Mouse (Mus musculus) kidney, adult 8-10 months (tissue): ENCODE data around the gene Ebpl.
"Not testable (repeated sequence)": the region's sequence is repeated elsewhere in the genome, so short reads cannot be mapped to it uniquely, and the experiment has no call there.

Experiments used
- DNase-seq, 2 experiments: peaks; one replicate each; pipeline ENCODE4 v3.0.0; 2022

The Ebpl gene

DNA sequence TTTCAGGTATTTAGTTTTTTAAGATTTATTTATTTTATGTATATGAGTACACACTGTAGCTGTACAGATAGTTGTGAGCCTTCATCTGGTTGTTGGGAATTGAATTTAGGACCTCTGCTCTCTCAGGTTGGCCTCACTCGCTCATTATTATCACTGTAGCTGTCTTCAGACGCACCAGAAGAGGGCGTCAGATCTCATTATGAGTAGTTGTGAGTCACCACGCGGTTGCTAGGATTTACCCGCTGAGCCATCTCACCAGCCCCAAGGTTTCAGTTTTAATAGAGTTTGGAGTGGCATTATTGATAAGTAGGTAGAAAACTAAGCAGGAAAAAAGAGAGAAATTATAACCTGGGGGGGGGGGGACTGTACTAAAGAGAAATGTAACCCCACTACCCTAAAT is 33.2 kb downstream of the Ebpl start:
- not testable (repeated sequence) for DNase-seq

DNA sequence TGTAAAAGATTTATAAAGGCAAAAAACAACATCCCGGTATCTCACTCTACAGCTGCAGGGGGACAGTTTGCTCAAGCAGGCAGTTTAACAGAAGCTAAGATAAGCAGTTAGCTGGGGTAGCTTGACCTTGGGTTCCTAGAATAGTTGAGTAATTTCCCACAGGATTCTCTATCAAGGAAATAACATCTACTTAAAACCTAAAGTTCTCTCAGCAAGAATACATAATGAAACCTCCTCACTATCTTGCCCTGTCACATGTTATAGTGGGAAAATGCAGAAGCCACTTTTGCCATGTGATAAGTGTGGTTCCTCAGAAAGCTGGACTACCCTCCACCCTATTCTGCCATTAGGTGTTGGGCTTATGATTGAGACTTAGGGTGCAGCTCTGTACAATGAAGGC is 37.5 kb downstream of the Ebpl start:
- DNase-seq = no peak

DNA sequence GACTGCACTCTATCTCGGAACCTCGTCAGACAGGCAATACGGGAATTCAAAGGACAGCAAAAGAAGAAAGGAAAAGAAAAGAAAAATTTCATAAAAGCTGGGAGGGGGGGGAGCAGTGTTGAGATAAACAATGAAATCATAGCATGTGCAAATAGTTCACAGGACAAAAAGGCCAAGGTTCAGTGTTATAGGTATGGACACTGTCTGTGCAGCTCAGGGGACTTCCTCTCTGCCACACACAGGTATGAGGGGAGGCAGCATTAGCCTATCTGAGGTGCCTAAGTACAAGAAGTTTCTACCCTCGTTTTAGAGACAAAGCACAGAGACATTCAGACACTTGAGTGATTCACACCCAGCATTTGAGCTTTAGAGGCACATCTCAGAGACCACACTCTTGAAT is 39.0 kb downstream of the Ebpl start:
- no peak for DNase-seq

DNA sequence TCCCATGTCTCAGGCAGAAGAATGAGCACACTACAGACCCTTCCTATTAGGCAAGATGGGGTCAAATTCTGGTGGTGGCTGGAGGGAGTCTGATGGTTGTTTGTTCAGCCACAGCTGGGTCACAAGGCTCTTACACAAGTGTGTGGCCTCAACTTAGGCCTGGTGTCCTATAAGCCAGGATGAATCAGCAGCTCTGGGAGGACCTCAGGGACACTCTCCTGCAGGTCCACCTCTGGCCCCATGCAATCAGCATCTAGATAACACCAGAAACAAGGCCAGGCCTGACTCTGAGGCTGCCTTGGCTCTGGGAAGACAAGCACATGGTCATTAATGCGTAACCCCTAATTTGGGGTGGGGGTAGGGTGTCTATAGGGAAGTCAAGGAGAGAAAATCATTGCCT is 39.5 kb downstream of the Ebpl start:
- no peak for DNase-seq

DNA sequence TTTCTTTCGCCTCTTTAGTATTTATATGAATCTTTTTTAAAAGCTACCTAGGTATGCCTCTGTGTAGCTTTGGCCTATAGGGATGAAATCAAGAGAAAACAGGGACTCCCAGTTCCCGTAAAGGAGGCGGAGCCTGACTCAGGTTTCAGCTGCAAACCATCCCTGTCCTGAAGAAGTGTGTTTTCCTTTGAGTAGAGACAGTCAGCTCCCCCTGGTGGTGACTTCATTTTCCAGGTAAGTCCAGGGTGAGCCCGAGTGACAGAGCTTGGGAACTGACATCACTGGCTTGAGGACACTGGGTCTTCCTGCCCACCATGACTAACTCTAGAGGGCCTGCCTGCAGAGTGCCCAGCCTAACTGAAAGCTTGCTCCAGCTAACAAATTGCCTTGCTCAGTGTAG is 43.4 kb downstream of the Ebpl start:
- peak; percentile 33 to 64 for DNase-seq

DNA sequence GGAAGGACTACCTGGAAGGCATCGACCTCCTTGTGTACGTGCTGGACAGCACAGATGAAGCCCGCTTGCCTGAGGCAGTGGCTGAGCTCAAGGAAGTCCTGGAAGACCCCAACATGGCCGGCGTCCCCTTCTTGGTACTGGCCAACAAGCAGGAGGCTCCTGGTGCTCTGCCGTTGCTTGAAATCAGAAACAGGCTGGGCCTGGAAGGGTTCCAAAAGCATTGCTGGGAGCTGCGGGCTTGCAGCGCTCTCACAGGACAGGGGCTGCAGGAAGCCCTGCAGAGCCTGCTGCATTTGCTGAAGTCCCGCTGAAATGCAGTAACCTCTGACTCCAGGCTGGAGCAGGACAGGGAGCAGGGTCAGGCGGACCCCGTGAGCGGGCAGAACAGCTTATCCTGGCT is 49.3 kb downstream of the Ebpl start:
- DNase-seq = no peak

DNA sequence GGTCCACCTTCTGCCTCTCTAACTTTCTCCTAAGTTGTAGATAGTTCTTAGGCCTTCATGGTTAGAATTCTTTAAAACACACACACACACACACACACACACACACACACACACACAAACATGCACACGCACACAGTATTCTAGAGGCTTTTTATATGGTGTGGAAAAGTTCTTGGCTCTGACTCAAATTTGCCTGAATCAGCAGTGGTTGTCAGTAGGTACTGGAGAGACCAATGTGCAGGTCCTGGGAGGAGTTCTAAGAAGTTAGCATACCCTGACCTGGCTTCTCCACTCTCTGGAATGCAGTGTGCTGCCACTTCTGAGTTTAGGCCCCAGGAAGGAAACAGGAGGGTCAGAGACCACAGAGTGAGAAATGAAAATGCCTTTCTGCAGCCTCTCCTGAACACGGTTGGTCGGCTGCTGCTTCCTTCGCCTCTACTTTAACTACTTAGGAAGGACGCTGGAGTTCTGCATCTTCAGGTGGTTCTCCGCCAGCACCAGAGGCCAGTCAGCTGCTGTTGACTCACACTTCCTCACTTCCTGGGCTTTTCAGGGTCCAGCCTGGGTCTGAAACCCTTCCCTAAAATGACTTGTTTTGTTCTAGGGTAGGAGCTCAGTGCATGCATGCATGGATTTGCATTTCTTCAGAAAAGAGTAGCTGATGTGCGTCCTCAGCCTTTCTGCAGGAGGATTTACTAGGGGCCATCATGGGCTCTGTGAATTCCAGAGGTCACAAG is 50.0 kb downstream of the Ebpl start:
- no peak for DNase-seq

DNA sequence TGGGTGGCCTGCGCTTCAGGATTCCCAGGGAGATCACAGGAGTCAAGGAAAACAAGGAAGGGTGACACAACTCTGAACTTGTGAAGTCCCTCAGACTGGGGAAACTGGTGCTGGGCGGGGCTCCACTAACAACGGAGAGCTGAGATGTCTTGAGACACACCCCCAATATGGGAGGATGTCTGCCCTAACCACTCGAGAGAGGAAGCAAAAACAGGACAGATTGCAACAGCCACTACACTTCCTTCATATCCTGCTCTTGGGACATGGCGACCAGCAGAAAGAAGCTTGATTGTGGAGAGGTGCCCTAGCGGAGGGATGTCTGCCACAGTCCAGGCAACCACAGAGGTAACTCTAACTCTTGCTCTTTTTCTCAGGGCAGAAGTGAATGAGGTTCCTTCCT is 50.6 kb downstream of the Ebpl start, which contains the start of gene Arl11:
Arl11 (plus strand) TSS at position 161 of the 400 bp plus-strand sequence.
- DNase-seq = no peak

DNA sequence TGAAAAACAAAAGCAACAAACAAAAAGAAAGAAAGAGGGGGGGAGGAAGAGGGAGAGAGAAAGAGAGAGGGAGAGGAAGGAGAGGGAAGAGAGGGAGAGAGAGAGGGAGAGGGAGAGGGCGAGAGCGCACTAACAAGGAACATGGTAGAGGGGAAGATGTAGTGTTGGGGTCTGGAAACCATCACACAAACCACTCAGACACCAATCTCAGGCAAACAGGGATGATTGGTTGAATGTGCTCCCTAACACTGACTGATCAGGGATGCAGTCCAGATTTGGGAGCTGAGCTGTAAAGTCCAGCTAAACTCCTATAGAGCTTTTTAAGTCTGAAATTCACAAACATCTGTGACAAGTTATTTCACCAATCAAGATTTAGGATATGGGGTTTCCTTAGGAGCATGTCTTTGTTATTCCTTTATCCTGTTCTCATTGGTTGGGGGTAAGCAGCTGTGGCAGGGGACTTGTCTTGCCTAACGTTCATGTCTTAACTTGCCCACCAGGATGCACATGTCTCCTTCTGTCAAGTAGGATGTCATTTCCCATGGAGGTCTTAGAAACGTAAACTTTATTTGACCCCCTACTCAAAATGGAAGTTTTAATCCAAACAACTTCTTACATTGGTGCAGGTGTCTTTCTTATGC is 56.1 kb downstream of the Ebpl start:
- no peak for DNase-seq

DNA sequence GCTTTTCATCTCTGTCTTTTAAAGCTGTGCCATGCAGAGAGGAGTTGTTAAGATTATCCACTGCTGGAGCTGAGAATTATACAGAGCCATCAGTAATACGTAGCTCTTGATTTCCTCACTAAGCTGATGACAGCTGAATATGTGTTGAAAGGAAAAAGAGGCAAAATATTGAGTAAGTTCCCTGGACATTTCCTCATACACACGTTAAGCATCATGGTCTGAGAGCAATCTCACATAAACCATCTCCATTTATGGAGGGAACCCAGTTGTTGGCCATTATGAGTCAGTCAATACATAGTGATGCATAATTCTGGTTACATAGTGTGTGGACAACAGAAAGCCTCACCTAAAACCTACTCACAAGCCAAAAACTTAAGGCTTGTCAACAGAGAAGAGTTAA is 57.8 kb downstream of the Ebpl start:
- no peak for DNase-seq

DNA sequence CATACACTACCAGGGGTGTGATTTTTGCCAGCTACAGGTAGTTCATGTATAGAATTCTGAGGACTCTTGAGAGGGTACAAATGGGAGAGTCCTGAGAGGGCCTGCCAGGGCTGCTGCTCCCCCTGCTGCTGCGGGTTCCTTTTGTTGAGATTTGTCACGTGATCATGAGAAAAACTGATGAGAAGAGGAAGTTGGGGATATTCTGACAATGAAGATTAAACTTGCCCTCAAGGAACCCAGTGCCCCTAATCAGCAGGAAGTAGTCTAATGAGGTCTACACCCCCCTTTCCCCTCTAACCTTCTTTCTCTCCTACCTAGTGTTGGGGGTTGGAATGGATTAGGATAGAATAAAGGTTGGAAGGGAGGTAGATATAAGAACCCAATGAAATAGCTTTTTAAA is 58.9 kb downstream of the Ebpl start:
- no peak for DNase-seq

DNA sequence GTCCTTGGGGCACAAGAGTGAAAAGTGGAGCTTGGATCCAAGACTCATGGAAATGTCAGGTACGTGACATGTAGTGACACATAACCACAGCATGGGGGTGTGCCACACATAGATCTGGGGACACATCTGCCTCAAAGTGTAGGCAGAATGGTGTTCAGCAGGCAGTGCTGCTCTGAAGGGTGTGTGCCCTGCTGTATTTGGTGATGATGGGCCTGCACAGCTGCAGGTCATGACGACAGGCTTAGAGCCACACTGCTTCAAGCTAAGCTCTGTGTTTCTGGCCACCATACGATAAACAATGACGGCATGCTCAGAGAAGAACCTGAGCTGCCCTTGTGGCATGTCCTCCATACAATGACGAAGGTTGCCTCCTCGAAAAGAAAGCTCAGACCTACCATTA is 60.4 kb downstream of the Ebpl start:
- no peak for DNase-seq

DNA sequence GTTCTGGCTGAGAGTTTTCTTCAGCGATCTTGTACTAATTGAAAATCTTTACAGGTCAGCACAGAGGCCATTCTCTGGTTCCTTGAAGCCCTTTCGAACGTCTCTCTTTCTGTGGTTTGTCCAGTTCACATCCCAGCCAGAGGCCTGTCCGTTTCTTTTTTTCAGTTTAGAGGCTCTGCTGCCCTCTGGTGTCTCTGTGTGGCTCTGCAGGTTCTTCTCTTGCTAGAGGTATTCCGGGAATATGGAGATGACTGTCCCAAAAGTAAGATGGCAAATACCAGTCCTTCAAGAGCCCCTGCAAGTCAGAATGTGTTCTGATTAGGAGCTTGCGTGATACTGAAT is 65.5 kb downstream of the Ebpl start:
- DNase-seq = peak; percentile 16 to 58

DNA sequence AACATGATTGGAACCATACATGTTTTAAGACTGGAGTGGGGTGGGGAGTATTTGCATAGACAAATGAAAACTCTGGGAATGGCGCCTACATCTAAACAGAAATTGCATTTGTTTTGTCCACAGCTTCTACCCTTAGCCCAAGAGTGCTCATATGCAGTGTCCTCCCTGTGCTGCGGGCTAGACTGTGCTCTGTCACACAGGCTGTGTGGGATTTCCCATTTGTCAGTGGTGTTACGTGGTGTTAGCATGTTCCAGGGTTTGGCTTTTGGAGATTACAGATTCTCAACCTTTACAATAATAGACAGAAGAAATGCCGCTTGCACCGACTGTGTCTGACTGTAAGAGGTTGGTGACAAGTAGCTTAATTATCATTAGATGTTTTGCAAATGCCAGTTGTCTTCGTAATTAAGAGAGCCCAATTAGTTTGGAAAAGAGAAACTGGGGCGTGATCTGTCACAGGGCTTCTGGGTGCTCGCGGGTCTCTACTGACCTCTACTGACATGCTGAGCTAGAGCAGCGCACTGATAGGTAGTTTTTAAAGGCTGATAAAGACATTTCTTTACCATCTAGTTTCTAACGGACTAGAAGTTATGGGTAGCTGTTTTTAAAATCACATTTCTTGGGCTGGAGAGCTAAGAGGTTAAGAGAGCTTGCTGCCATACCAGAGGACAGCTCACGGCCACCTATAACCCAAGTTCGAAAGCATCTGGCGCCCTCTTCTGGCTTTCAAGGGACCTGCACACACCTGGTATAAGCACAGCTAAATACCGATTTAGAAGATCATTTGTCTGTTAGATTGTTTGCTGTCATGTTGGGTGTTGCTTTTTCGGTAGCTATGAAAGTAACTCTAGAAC is 66.1 kb downstream of the Ebpl start:
- DNase-seq = peak; percentile 27 to 56

DNA sequence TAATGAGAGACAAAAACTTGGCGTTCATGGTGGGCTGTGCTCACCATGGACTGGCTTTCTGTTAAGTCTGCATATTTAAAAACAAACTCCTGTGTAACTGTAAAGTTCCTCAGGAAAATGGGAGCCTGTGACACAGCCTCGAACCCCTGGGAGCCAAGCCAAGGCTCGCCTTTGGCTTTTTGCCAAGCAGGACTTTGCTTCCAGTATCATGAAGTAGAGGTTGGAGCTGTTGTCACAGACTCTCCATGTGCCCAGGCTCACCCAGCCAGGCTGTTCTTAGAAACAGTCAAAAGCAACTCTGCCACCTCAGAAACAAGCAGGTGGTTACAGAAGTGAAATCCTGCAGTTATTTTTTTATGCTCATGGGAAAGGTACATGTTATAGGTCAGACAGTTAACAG is 69.6 kb downstream of the Ebpl start:
- peak in 1 of 2 experiments; percentile 31 for DNase-seq

DNA sequence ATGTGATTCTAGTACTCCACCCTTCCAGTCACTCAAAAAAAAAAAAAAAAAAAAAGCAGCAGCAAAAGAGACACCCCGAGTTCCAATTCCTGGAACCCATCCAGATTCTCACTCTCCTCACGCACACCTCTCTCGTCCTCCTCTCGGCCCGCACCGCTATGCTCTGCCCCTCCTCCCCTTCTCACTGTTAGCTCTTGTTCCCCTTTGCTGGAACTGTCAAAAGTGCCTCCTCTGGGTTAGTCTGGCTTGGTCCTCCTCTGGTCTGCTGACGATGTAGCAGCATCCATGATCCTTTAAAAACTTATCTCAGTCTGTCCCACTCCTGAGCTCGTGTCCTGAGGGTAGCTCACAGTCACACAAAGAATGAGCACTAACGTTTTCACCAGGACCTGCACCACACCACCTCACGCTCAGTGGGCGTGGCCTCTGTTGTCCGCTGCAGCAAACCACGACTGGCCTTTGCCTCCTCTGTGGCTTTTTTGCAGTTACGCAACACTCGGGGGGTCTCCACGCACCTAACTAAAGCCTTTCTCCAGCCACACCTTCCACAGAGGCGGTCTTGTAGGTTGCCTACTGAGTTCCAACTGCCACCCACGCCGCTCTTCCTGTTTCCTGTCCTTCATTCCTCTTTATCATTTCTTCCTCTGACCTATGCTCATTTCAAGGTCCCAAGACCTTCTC is 71.5 kb downstream of the Ebpl start:
- no peak for DNase-seq
